Mouse (Mus musculus): ENCODE measurements around the gene Fam213a.

The Fam213a gene

GRCm38 (mm10) chr14:40963501-40964213 lies 49.9 kb downstream of the Fam213a start:
- no peak for DNase-seq (ENCODE audit: low read depth, low spot score)

GRCm38 (mm10) chr14:40962365-40963290 lies 51.0 kb downstream of the Fam213a start:
- peak; percentile 47 for DNase-seq (ENCODE audit: low read depth, low spot score)

GRCm38 (mm10) chr14:40960237-40960636 lies 53.4 kb downstream of the Fam213a start:
- DNase-seq (ENCODE audit: low read depth, low spot score): no peak

- no peak for DNase-seq (ENCODE audit: low read depth, low spot score)
These were observed 54.0 kb downstream of the Fam213a start for GRCm38 (mm10) chr14:40959586-40959985.

- no peak for DNase-seq (ENCODE audit: low read depth, low spot score)
These were observed 54.6 kb downstream of the Fam213a start for GRCm38 (mm10) chr14:40958986-40959381.

- DNase-seq (ENCODE audit: low read depth, low spot score): peak; percentile 77
These were observed 55.3 kb downstream of the Fam213a start for GRCm38 (mm10) chr14:40958083-40958985.

GRCm38 (mm10) chr14:40957607-40958006 lies 56.0 kb downstream of the Fam213a start:
- DNase-seq (ENCODE audit: low read depth, low spot score): peak; percentile 54

GRCm38 (mm10) chr14:40956252-40957146 lies 57.1 kb downstream of the Fam213a start:
- peak; percentile 96 for DNase-seq (ENCODE audit: low read depth, low spot score)

GRCm38 (mm10) chr14:40955596-40956251 lies 57.9 kb downstream of the Fam213a start:
- DNase-seq (ENCODE audit: low read depth, low spot score): peak; percentile 92

GRCm38 (mm10) chr14:40955146-40955545 lies 58.4 kb downstream of the Fam213a start:
- no peak for DNase-seq (ENCODE audit: low read depth, low spot score)

GRCm38 (mm10) chr14:40953381-40953780 lies 60.2 kb downstream of the Fam213a start:
- peak; percentile 63 for DNase-seq (ENCODE audit: low read depth, low spot score)

GRCm38 (mm10) chr14:40952715-40953114 lies 60.9 kb downstream of the Fam213a start:
- peak; percentile 64 for DNase-seq (ENCODE audit: low read depth, low spot score)

- no peak for DNase-seq (ENCODE audit: low read depth, low spot score)
These were observed 61.3 kb downstream of the Fam213a start for GRCm38 (mm10) chr14:40952301-40952700.

GRCm38 (mm10) chr14:40949730-40950614 lies 63.6 kb downstream of the Fam213a start:
- peak; percentile 75 for DNase-seq (ENCODE audit: low read depth, low spot score)

- DNase-seq (ENCODE audit: low read depth, low spot score): peak; percentile 45
These were observed 64.5 kb downstream of the Fam213a start for GRCm38 (mm10) chr14:40949047-40949446.

- DNase-seq (ENCODE audit: low read depth, low spot score): no peak
These were observed 65.1 kb downstream of the Fam213a start for GRCm38 (mm10) chr14:40948522-40948921.

GRCm38 (mm10) chr14:40947431-40948394 lies 65.9 kb downstream of the Fam213a start:
- DNase-seq (ENCODE audit: low read depth, low spot score): no peak

- DNase-seq (ENCODE audit: low read depth, low spot score): no peak
These were observed 69.8 kb downstream of the Fam213a start for GRCm38 (mm10) chr14:40943802-40944201.
